Mouse (Mus musculus): Measurements from ENCODE around the gene Efna3.

Gene Efna3

GRCm38 (mm10) chr3:89292303-89292702 lies 30.5 kb downstream of the Efna3 start:
- Histone ChIP-seq H3K36me3 (ENCODE audit: insufficient read depth, low read length) (no peaks in the 10 kb centered on the region), H3K9me3 (ENCODE audit: low read length) (no peaks in the 10 kb centered on the region), H3K27me3 (ENCODE audit: insufficient read depth, low read length) (peaks cover 9% of the 10 kb centered on the region; the same call in 1 of the 2 replicates), H3K4me1 (replicated peaks; ENCODE audit: low read depth, low read length) (peaks cover 15% of the 10 kb centered on the region), H3K4me3 (replicated peaks; ENCODE audit: low read length) (no peak overlapping the region)
- TF ChIP-seq CTCF (conservative IDR thresholded peaks at IDR 0.05; ENCODE audit: low read length), result no peak
- no peak for TF ChIP-seq POU5F1 (IDR thresholded peaks at IDR 0.05; ENCODE audit: borderline replicate concordance, low read length)
- no peak for TF ChIP-seq NANOG (IDR thresholded peaks at IDR 0.05; ENCODE audit: borderline replicate concordance, low read length)

GRCm38 (mm10) chr3:89291874-89292273 lies 30.9 kb downstream of the Efna3 start:
- Histone ChIP-seq H3K4me3 (replicated peaks; ENCODE audit: low read length) (no peak overlapping the region), H3K36me3 (ENCODE audit: insufficient read depth, low read length) (no peaks in the 10 kb centered on the region), H3K4me1 (replicated peaks; ENCODE audit: low read depth, low read length) (peaks cover 19% of the 10 kb centered on the region), H3K9me3 (ENCODE audit: low read length) (no peaks in the 10 kb centered on the region), H3K27me3 (ENCODE audit: insufficient read depth, low read length) (peaks cover 9% of the 10 kb centered on the region; the same call in 1 of the 2 replicates)
- TF ChIP-seq POU5F1 (IDR thresholded peaks at IDR 0.05; ENCODE audit: borderline replicate concordance, low read length), result no peak
- TF ChIP-seq CTCF (conservative IDR thresholded peaks at IDR 0.05; ENCODE audit: low read length), result no peak
- no peak for TF ChIP-seq NANOG (IDR thresholded peaks at IDR 0.05; ENCODE audit: borderline replicate concordance, low read length)

- no peaks in the 10 kb centered on the region for H3K36me3 ChIP-seq (ENCODE audit: insufficient read depth, low read length)
- no peak for TF ChIP-seq NANOG (IDR thresholded peaks at IDR 0.05; ENCODE audit: borderline replicate concordance, low read length)
- TF ChIP-seq POU5F1 (IDR thresholded peaks at IDR 0.05; ENCODE audit: borderline replicate concordance, low read length), result no peak
- no peak for TF ChIP-seq CTCF (conservative IDR thresholded peaks at IDR 0.05; ENCODE audit: low read length)
- H3K4me3 ChIP-seq (replicated peaks; ENCODE audit: low read length), result no peak overlapping the region
- no peaks in the 10 kb centered on the region for H3K9me3 ChIP-seq (ENCODE audit: low read length)
- H3K27me3 ChIP-seq (ENCODE audit: insufficient read depth, low read length), result peaks cover 9% of the 10 kb centered on the region
- H3K4me1 ChIP-seq (replicated peaks; ENCODE audit: low read depth, low read length), result peaks cover 52% of the 10 kb centered on the region
Observed at GRCm38 (mm10) chr3:89288503-89288928, 34.2 kb downstream of the Efna3 start.

- 0 out of 2 replicates have a peak overlapping the region, but pooled peaks have one; percentile 41 for H3K4me3 ChIP-seq (replicated peaks; ENCODE audit: low read length)
- TF ChIP-seq POU5F1 (IDR thresholded peaks at IDR 0.05; ENCODE audit: borderline replicate concordance, low read length), result no peak
- TF ChIP-seq NANOG (IDR thresholded peaks at IDR 0.05; ENCODE audit: borderline replicate concordance, low read length), result no peak
- TF ChIP-seq CTCF (conservative IDR thresholded peaks at IDR 0.05; ENCODE audit: low read length), result no peak
- no peaks in the 10 kb centered on the region for H3K9me3 ChIP-seq (ENCODE audit: low read length)
- peaks cover 61% of the 10 kb centered on the region for H3K4me1 ChIP-seq (replicated peaks; ENCODE audit: low read depth, low read length)
- peaks cover 9% of the 10 kb centered on the region for H3K27me3 ChIP-seq (ENCODE audit: insufficient read depth, low read length)
- no peaks in the 10 kb centered on the region for H3K36me3 ChIP-seq (ENCODE audit: insufficient read depth, low read length)
Observed at GRCm38 (mm10) chr3:89287286-89287685, 35.5 kb downstream of the Efna3 start.

DNA sequence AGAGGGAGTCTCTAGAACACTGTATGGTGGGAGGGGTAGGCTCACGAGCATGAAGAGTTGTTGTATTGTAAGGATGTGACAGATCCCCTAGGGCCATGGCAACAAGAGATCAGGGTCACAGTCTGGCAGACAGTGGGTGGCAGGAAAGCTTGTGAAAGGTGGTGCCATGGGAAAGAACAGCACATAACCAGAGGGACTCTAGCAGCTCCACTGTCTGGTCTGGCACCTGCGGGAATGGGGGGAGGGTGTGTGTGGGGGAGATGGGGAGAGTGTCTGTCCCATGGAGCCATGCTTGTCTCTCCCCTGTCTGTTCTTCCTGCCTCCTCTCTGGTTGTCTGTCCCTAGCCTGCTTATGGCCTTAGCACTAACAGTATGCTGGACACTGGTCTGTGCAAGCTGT lies 37.2 kb downstream of the Efna3 start:
- Histone ChIP-seq H3K27me3 (ENCODE audit: insufficient read depth, low read length) (peaks cover 22% of the 10 kb centered on the region), H3K4me3 (replicated peaks; ENCODE audit: low read length) (peak overlapping the region; percentile 71), H3K4me1 (replicated peaks; ENCODE audit: low read depth, low read length) (peaks cover 79% of the 10 kb centered on the region), H3K9me3 (ENCODE audit: low read length) (no peaks in the 10 kb centered on the region), H3K36me3 (ENCODE audit: insufficient read depth, low read length) (no peaks in the 10 kb centered on the region)
- TF ChIP-seq NANOG (IDR thresholded peaks at IDR 0.05; ENCODE audit: borderline replicate concordance, low read length), result no peak
- no peak for TF ChIP-seq POU5F1 (IDR thresholded peaks at IDR 0.05; ENCODE audit: borderline replicate concordance, low read length)
- no peak for TF ChIP-seq CTCF (conservative IDR thresholded peaks at IDR 0.05; ENCODE audit: low read length)

DNA sequence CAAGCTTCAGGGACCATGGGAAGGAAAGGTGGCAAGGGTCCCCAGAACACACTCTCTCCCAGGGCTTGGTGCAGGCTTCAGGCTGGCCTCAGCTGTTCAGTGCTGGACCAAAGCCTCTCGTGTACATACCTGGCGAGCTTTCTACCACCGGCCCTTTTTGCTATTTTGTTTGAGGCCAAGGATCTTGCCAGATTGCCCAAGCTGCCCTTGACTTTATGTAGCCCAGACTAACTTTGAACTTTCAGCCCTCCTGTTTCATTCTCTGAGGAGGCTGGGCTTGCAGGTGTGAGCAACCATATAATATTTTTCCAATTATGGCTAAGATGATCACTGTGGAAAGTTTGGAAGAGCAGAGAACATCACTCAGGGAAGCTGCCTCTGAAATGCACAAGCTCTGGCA lies 38.5 kb downstream of the Efna3 start:
- TF ChIP-seq NANOG (IDR thresholded peaks at IDR 0.05; ENCODE audit: borderline replicate concordance, low read length) (no peak), POU5F1 (IDR thresholded peaks at IDR 0.05; ENCODE audit: borderline replicate concordance, low read length) (no peak), CTCF (conservative IDR thresholded peaks at IDR 0.05; ENCODE audit: low read length) (no peak)

DNA sequence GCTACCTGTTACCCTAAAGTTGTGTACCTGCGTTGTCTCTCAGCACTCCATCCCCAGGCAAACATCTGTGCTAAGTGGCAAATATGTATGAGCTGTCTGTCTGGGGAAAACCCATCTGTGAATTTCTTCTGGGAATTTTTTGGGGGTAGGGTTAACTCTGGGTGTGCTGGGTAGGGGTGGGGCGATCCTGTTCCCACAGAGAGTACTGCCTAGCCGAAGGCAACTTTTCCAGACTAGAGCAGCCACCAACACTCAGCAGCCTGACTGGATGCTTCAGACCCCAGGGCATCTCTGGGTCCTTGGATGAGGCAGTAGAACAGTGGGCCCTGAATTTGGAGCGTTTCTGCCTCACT lies 40.5 kb downstream of the Efna3 start:
- no peaks in the 10 kb centered on the region for H3K9me3 ChIP-seq (ENCODE audit: low read length)
- H3K27me3 ChIP-seq (ENCODE audit: insufficient read depth, low read length), result peaks cover 42% of the 10 kb centered on the region
- H3K4me3 ChIP-seq (replicated peaks; ENCODE audit: low read length), result peak overlapping the region; percentile 45; the same call in 1 of the 2 replicates
- TF ChIP-seq CTCF (conservative IDR thresholded peaks at IDR 0.05; ENCODE audit: low read length) (no peak), POU5F1 (IDR thresholded peaks at IDR 0.05; ENCODE audit: borderline replicate concordance, low read length) (no peak), NANOG (IDR thresholded peaks at IDR 0.05; ENCODE audit: borderline replicate concordance, low read length) (no peak)
- H3K4me1 ChIP-seq (replicated peaks; ENCODE audit: low read depth, low read length), result peaks cover 94% of the 10 kb centered on the region
- H3K36me3 ChIP-seq (ENCODE audit: insufficient read depth, low read length), result no peaks in the 10 kb centered on the region

More for the DNA sequence above, 38.5 kb downstream of the Efna3 start:
- Histone ChIP-seq H3K4me1 (replicated peaks; ENCODE audit: low read depth, low read length) (peaks cover 89% of the 10 kb centered on the region), H3K4me3 (replicated peaks; ENCODE audit: low read length) (no peak overlapping the region), H3K9me3 (ENCODE audit: low read length) (no peaks in the 10 kb centered on the region), H3K27me3 (ENCODE audit: insufficient read depth, low read length) (peaks cover 31% of the 10 kb centered on the region), H3K36me3 (ENCODE audit: insufficient read depth, low read length) (no peaks in the 10 kb centered on the region)

DNA sequence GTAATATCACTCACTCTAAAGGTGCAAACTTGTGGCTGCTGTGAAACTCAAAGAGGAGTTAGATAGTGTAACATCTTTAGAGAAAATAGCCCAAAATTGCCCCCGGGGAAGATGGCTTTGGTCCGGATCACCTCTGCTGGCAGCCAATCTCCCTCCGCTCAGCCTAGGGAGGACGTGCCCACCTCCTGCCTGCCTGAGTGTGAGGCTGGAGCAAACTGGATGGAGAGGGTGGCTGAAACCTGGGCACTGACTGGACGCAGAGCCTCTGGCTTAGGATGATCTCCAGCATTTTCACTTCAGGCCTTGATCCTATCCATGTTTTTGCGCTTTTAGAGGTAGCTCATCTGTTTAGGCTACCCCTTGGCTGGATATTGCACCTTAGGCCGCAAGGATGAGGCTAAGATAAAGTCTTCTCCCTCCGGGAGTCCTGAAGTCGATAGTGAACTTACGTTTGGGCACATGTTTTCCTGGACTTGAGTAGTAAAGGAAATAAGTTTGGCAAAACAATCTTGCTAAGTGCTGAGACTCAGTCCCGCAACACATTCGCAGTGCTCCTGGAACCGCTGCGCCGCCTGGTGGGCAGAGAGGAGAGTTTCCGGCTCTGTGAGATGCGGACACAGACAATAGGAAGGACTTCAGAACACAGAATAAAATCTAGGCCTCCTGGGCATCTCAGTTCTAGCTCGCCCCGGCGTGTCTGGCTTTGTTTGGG lies 41.0 kb downstream of the Efna3 start:
- Histone ChIP-seq H3K27me3 (ENCODE audit: insufficient read depth, low read length) (peaks cover 47% of the 10 kb centered on the region), H3K36me3 (ENCODE audit: insufficient read depth, low read length) (no peaks in the 10 kb centered on the region), H3K4me3 (replicated peaks; ENCODE audit: low read length) (peak overlapping the region; percentile 80), H3K9me3 (ENCODE audit: low read length) (no peaks in the 10 kb centered on the region), H3K4me1 (replicated peaks; ENCODE audit: low read depth, low read length) (peaks cover 94% of the 10 kb centered on the region)
- TF ChIP-seq NANOG (IDR thresholded peaks at IDR 0.05; ENCODE audit: borderline replicate concordance, low read length) (no peak), CTCF (conservative IDR thresholded peaks at IDR 0.05; ENCODE audit: low read length) (peak; percentile 96)
